Mouse (Mus musculus) liver, embryonic 11.5 days (tissue): ENCODE measurements around the gene Tollip. TPM values are rescaled to one million over a fixed set of nuclear protein-coding genes. Genes with fewer than 3 reads are reported as not detected.
"Not testable (repeated sequence)": the region's sequence is repeated elsewhere in the genome, so short reads cannot be mapped to it uniquely, and the experiment has no call there.

Experiments
- ATAC-seq: fragments of 200-750 bp; cut with Nextera tagmentation; replicated peaks from 2 replicates; pipeline ENCODE4 v1.8.0; 2017; ENCODE audit warnings: moderate number of reproducible peaks, mild to moderate bottlenecking, moderate TSS enrichment, moderate library complexity; ENCODE audit not compliant: low FRiP score
- DNase-seq: peaks from one replicate; pipeline ENCODE4 v3.0.0-alpha.2; 2017; ENCODE audit warnings: low spot score
- H3K27ac ChIP-seq: fragments of 300-500 bp; sonication (generic); 2 replicates; pipeline ENCODE4 v1.5.1; 2014; ENCODE audit warnings: mild to moderate bottlenecking, low read depth, low read length, control low read depth
- H3K27me3 ChIP-seq: fragments of 300-500 bp; sonication (generic); replicated peaks from 2 replicates; pipeline ENCODE4 v1.6.1; 2014; ENCODE audit warnings: low read length, mixed read lengths; ENCODE audit not compliant: control insufficient read depth, insufficient read depth
- H3K36me3 ChIP-seq: fragments of 300-500 bp; sonication (generic); 2 replicates; pipeline ENCODE4 v1.6.1; 2014; ENCODE audit warnings: mild to moderate bottlenecking, low read length, moderate library complexity, mixed read lengths; ENCODE audit not compliant: control insufficient read depth, insufficient read depth
- H3K4me1 ChIP-seq: fragments of 300-500 bp; sonication (generic); replicated peaks from 2 replicates; pipeline ENCODE4 v1.6.1; 2014; ENCODE audit warnings: low read length, mixed read lengths; ENCODE audit not compliant: control insufficient read depth, insufficient read depth
- H3K4me2 ChIP-seq: fragments of 300-500 bp; sonication (generic); 2 replicates; pipeline ENCODE4 v1.6.1; 2014; ENCODE audit warnings: mild to moderate bottlenecking, control low read depth, moderate library complexity
- H3K4me3 ChIP-seq: fragments of 300-500 bp; sonication (generic); 2 replicates; pipeline ENCODE4 v1.5.1; 2014; ENCODE audit warnings: low read depth, low read length, control low read depth
- H3K9ac ChIP-seq: fragments of 300-500 bp; sonication (generic); 2 replicates; pipeline ENCODE4 v1.6.1; 2014; ENCODE audit warnings: low read depth, low read length, control low read depth
- H3K9me3 ChIP-seq: fragments of 300-500 bp; sonication (generic); 2 replicates; pipeline ENCODE4 v1.6.1; 2016; ENCODE audit warnings: low read length, inconsistent platforms, mixed read lengths; ENCODE audit not compliant: control insufficient read depth
- WGBS: fragments of 180-500 bp; shearing (Covaris S2); extraction: QIAGEN DNeasy Blood & Tissue Kit; methylation state at CpG from one replicate; pipeline ENCODE4 v1.1.7; 2014; 5-methylcytosine and 5-hydroxymethylcytosine counted together
- polyA plus RNA-seq: library from polyadenylated mRNA; unstranded; fragments of >200 nt; fragmentation: Nextera tagmentation; extraction: Ambion mirVana; gene quantifications from 2 replicates; pipeline ENCODE4 v1.2.1, GENCODE M21; 2014

Gene Tollip
- polyA plus RNA-seq, 1 experiment from 2014 or later = 37.7 TPM

DNA sequence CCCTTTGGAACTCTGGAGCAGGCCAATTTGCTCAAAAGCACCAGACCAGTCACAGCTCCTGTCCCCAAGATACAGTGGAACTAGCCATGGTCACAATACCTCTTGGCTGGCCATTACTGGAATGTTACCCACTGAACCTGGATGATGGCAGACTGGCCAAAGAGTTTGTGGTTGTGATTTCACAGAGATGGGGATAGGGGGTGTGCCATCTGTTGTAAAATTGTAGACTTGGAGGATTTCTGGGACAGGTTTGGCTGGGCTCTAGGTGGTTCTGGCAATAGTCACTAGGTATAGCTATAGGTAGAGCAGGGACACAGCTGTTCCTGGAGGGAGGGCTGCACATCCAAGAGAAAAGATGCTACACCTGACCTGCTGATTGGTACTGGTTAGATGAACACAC lies 29.2 kb upstream of the Tollip start:
- DNase-seq (no peak), ATAC-seq (no peak)
- Histone ChIP-seq H3K27me3 (peaks cover 71% of the 10 kb centered on the region), H3K4me3 (no peak overlapping the region), H3K4me2 (no peak overlapping the region), H3K9ac (no peak overlapping the region), H3K4me1 (peaks cover 4% of the 10 kb centered on the region; the same call in 1 of the 2 replicates), H3K27ac (no peak overlapping the region), H3K9me3 (no peaks in the 10 kb centered on the region), H3K36me3 (no peaks in the 10 kb centered on the region)

DNA sequence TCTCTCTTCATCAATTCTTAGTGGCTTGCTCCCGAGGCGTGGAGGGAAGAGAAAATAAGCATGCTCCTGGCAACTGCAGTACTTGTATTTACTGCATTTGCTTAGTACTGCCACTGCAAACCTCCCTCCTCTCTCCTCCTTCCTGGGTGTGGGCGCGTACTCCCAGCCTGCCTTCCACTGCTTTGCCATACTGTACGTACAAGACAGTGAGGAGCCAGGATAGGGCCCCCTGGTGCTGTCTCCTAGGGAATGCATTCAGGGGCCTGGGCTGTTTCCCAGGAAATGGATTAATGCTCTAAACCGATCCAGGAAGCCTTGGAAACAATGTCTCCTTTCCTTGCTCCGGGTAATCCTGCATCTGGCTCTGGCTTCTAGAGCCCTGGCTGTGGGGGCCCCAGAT lies 27.6 kb upstream of the Tollip start:
- H3K9ac ChIP-seq = no peak overlapping the region
- ATAC-seq (no peak), DNase-seq (no peak)
- H3K27ac ChIP-seq = no peak overlapping the region
- H3K4me3 ChIP-seq = no peak overlapping the region
- peaks cover 55% of the 10 kb centered on the region for H3K27me3 ChIP-seq
- no peaks in the 10 kb centered on the region for H3K36me3 ChIP-seq
- H3K4me1 ChIP-seq = peaks cover 4% of the 10 kb centered on the region; the same call in 1 of the 2 replicates
- H3K9me3 ChIP-seq = no peaks in the 10 kb centered on the region
- H3K4me2 ChIP-seq = no peak overlapping the region
- WGBS = 44% methylated on average over 7 of the region's 7 CpGs

DNA sequence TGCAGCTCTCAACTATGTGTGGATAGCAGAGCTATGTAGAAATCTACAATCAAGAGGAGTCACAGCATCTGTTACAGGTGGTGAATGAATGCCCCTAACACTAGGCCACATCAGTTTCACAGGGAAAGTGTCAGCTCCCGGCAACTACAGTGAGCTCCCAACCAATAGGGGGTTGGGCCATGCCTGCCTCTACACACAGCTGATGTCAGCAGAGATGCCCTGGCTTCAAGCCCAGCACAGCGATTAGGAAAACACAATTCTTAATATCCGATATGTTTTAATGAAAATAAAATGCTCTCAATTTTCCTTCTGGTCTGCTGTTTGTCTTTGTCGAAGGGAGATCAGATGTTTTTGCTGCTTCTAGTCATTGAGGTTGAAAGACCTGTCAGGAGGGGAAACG lies 25.1 kb upstream of the Tollip start:
- Histone ChIP-seq H3K9me3 (no peaks in the 10 kb centered on the region), H3K4me2 (no peak overlapping the region), H3K4me3 (no peak overlapping the region), H3K4me1 (no peaks in the 10 kb centered on the region), H3K27ac (no peak overlapping the region), H3K9ac (no peak overlapping the region), H3K36me3 (no peaks in the 10 kb centered on the region), H3K27me3 (peaks cover 30% of the 10 kb centered on the region)
- DNase-seq (no peak), ATAC-seq (no peak)
- WGBS = 76% methylated on average over 5 of the region's 5 CpGs

DNA sequence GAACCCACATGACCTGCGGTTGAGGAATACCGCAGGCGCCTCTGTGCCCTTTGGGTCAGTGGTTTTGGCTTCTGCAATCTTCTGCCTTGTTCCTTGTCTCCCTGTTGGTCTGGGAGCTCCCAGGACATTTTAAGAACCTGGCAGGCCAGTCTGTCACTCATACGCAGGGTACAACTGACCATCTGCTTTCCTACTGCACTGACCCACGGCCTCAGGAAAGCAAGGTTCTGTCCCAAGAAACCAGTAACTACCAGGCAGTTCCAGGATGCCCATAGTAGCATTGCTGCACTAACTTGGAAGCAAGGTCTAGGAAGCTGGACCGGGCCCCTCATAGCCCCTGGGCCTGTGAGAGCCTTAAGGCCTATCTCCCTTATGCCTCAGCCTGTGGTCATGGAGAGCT lies 16.6 kb upstream of the Tollip start:
- Histone ChIP-seq H3K27me3 (no peaks in the 10 kb centered on the region), H3K27ac (no peak overlapping the region), H3K36me3 (no peaks in the 10 kb centered on the region), H3K9me3 (no peaks in the 10 kb centered on the region), H3K4me3 (no peak overlapping the region), H3K4me1 (no peaks in the 10 kb centered on the region), H3K4me2 (no peak overlapping the region), H3K9ac (no peak overlapping the region)
- no peak for ATAC-seq
- no peak for DNase-seq
- WGBS = 90% methylated on average over 6 of the region's 6 CpGs

DNA sequence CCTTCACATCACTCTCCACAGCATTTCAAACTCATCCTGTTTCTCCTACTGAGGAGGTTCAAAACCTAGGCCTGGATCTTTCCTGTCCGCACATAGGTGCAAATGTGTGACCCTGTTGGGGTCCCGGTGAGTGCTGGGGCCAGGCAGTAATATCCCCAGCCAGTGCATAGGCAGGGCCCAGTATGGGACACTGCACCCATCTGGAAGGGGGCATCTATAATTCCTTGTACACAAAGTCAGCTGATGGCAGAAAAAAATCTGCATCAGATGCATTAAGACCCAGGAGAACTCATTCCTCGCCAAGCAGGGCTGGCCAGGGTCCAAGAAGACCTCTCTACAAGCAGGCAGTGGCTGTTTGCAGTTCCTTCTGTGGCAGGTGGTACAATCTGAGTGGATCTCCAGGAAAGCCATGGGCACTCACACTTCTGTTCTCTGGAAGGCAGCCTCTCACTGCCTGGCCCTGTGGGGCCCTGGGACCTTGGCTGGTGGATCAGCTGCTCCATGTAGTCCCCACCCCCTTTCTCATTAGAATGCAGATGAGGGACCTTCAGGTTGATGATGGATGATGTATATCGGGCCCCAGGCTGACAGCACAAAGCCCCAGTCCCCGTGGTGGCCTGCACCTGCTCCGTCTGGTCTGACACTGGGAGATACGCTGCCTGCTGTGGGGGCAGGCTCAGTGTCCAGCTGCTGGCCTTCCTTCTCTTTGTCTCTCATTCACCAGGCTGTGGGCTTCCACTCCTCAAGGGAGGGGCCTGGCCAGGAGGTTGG lies 16.0 kb upstream of the Tollip start:
- H3K27ac ChIP-seq = no peak overlapping the region
- 71% methylated on average over 7 of the region's 7 CpGs for WGBS
- H3K9ac ChIP-seq = no peak overlapping the region
- no peak overlapping the region for H3K4me2 ChIP-seq
- DNase-seq (no peak), ATAC-seq (no peak)
- no peaks in the 10 kb centered on the region for H3K27me3 ChIP-seq
- no peak overlapping the region for H3K4me3 ChIP-seq
- H3K4me1 ChIP-seq = no peaks in the 10 kb centered on the region
- no peaks in the 10 kb centered on the region for H3K9me3 ChIP-seq
- no peaks in the 10 kb centered on the region for H3K36me3 ChIP-seq

- Histone ChIP-seq H3K9ac (no peak overlapping the region), H3K4me2 (no peak overlapping the region), H3K9me3 (no peaks in the 10 kb centered on the region), H3K4me1 (no peaks in the 10 kb centered on the region), H3K4me3 (no peak overlapping the region), H3K27ac (no peak overlapping the region), H3K36me3 (no peaks in the 10 kb centered on the region), H3K27me3 (no peaks in the 10 kb centered on the region)
- DNase-seq (no peak), ATAC-seq (no peak)
- WGBS = 67% methylated on average over 10 of the region's 10 CpGs
These were observed 10.3 kb upstream of the Tollip start for GRCm38 (mm10) chr7:141928642-141929041.

GRCm38 (mm10) chr7:141924917-141925316 lies 6.6 kb upstream of the Tollip start:
- ATAC-seq = no peak
- Histone ChIP-seq H3K9me3 (no peaks in the 10 kb centered on the region), H3K9ac (no peak overlapping the region), H3K36me3 (no peaks in the 10 kb centered on the region), H3K27ac (no peak overlapping the region), H3K27me3 (no peaks in the 10 kb centered on the region), H3K4me1 (no peaks in the 10 kb centered on the region), H3K4me2 (no peak overlapping the region), H3K4me3 (no peak overlapping the region)
- peak; percentile 70 for DNase-seq
- WGBS = 7% methylated on average over 7 of the region's 7 CpGs

GRCm38 (mm10) chr7:141924121-141924520 lies 5.8 kb upstream of the Tollip start:
- H3K9me3 ChIP-seq, H3K36me3 ChIP-seq, H3K27ac ChIP-seq, H3K4me3 ChIP-seq, ATAC-seq, DNase-seq, H3K4me1 ChIP-seq, H3K4me2 ChIP-seq, H3K27me3 ChIP-seq, H3K9ac ChIP-seq: not testable (repeated sequence)
- WGBS = 89% methylated on average over 17 of the region's 17 CpGs

GRCm38 (mm10) chr7:141911305-141911704 lies 7.0 kb downstream of the Tollip start:
- WGBS = 52% methylated on average over 3 of the region's 3 CpGs
- Histone ChIP-seq H3K9me3 (no peaks in the 10 kb centered on the region), H3K4me2 (no peak overlapping the region), H3K4me1 (no peaks in the 10 kb centered on the region), H3K27ac (no peak overlapping the region), H3K27me3 (peaks cover 10% of the 10 kb centered on the region), H3K36me3 (no peaks in the 10 kb centered on the region), H3K9ac (no peak overlapping the region), H3K4me3 (no peak overlapping the region)
- DNase-seq (no peak), ATAC-seq (no peak)
